Mouse (Mus musculus) bone marrow, adult 2 months (tissue): ENCODE measurements at regions not wholly inside any gene's neighbourhood (a gene's known extent, or its start where the extent isn't known, plus 50 kb on each side); places are given as distances from the start of the nearest gene placed in this dataset.

Experiments
- CTCF ChIP-seq: fragments of 200-500 bp; IDR thresholded peaks from 2 replicates; pipeline ENCODE4 v1.5.1; 2011; ENCODE audit warnings: low read length, control low read depth; ENCODE audit not compliant: control insufficient read depth, insufficient read depth
- POLR2A ChIP-seq: fragments of 200-500 bp; IDR thresholded peaks from 2 replicates; pipeline ENCODE4 v1.6.1; 2011; ENCODE audit warnings: low read depth, mild to moderate bottlenecking, control low read depth, low read length, borderline replicate concordance; ENCODE audit not compliant: control insufficient read depth

GRCm38 (mm10) chr10:19412926-19413325, 56.6 kb downstream of the Olig3 start:
- TF ChIP-seq POLR2A (no peak), CTCF (no peak)
